Mouse (Mus musculus): ENCODE data around the gene Morn1. TPM values are rescaled to one million over a fixed set of nuclear protein-coding genes. Genes with fewer than 3 reads are reported as not detected.

The Morn1 gene
- total and polyA plus RNA-seq, 2 experiments from 2014 or later, result 3.3 to 8.6 TPM

DNA sequence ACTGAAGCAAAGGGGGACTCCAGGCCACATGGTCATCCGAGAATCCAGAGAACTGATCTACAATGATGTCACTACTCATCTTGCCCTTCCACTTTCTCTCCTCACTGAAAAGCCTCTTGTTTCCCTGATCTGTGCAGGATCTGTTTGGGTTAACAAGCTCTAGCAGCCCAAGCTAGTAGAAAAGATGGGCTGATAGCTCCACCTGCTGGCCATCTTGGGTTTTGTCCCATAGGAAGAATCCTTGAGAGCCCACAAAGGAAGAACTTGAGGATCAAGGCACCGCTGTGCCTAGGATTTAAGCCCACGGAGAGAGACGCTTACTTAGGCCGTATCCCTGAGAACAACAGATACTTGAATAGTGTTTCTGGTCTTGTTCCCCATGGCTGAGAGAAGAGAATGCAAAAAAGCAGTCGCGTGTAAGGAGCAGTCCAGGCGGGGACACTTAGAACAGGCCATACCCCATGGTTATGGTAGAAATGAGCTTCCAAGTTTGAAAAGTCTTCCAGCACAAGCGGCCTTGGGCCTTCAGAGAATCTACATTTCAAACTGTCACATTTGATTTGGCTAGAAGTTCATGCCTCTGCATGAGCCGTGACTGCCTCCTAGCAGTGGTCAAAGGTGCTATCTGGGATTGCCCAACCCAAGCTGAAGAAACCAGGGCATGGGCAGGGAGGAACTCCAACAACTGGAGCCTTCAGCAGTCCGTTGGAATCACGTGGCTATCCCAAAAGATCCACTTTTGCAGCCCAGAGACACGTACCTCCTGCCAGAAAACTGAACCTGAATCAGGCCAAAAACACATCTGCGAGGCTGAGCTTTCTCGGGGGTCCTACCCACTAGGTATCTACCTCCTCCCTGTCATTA, 20.2 kb upstream of the Morn1 start:
- Histone ChIP-seq H3K4me2 (ENCODE audit: low read depth, low read length, poor library complexity, severe bottlenecking) (peak overlapping the region; percentile 59), H3K27me3 (ENCODE audit: insufficient read depth, low read length) (no peaks in the 10 kb centered on the region), H3K27ac (ENCODE audit: low read depth, low read length) (peak overlapping the region; percentile 62), H3K4me1 (ENCODE audit: insufficient read depth, low read length) (peaks cover 9% of the 10 kb centered on the region), H3K36me3 (ENCODE audit: insufficient read depth, low read length) (peaks cover 25% of the 10 kb centered on the region), H3K9me3 (ENCODE audit: low read length) (no peaks in the 10 kb centered on the region), H3K9ac (replicated peaks; ENCODE audit: low read length, poor library complexity, severe bottlenecking) (0 out of 2 replicates have a peak overlapping the region, but pooled peaks have one; percentile 13), H3K4me3 (ENCODE audit: low read depth, low read length) (peak overlapping the region; percentile 64)
- 2% methylated on average over 15 of the region's 15 CpGs for WGBS
- DNase-seq (ENCODE audit: low spot score), result peak; percentile 96
- ATAC-seq (ENCODE audit: low FRiP score), result peak; percentile 62
- TF ChIP-seq CTCF (IDR thresholded peaks at IDR 0.05), result peak; percentile 98

DNA sequence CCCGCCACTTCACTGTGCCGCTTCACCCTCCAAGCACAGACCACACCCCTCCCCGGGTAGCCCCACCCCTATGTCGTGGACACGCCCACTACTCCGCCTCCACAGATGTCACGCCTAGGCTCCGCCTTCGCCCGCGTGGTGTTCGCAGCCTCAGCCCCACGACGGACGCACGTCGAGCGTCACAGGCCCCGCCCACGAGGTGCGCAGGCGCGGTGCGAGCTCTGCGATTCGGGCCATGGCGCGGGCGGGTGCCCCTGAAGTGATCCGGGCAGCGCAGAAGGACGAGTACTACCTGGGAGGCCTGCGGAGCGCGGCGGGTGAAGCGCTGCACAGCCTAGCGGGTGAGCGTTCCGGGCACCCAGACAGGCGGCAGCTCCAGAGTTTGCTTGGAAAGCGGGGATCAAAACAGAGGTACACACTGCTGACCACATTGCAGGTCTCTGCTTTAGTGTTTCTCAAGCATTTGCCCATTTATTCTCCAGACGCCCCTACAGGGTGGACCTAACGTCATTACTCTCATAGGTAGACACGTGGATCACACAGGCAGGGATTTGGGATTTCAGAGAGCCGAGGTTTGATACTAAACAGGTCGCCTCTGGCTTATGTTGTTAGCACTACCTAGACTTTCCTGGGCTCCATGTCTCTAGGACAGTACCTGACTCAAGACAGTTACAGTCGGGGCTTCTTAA, 19.4 kb upstream of the Morn1 start, which contains the start of gene Pex10:
Gene Pex10 (plus strand): TSS at position 183 of the 689 bp plus-strand sequence.
- peak; percentile 92 for ATAC-seq (ENCODE audit: low FRiP score)
- under 1% methylated on average over 43 of the region's 48 CpGs for WGBS
- Histone ChIP-seq H3K9ac (replicated peaks; ENCODE audit: low read length, poor library complexity, severe bottlenecking) (peak within 1 kb of the TSS; percentile 67), H3K4me3 (ENCODE audit: low read depth, low read length) (peak within 1 kb of the TSS; percentile 64), H3K4me2 (ENCODE audit: low read depth, low read length, poor library complexity, severe bottlenecking) (peak within 1 kb of the TSS; percentile 59), H3K4me1 (ENCODE audit: insufficient read depth, low read length) (peaks cover 9% of the 10 kb centered on the region), H3K9me3 (ENCODE audit: low read length) (no peaks in the 10 kb centered on the region), H3K36me3 (ENCODE audit: insufficient read depth, low read length) (peaks cover 32% of the 10 kb centered on the region), H3K27ac (ENCODE audit: low read depth, low read length) (peak within 1 kb of the TSS; percentile 62), H3K27me3 (ENCODE audit: insufficient read depth, low read length) (no peaks in the 10 kb centered on the region)
- TF ChIP-seq CTCF (IDR thresholded peaks at IDR 0.05), result no peak
- peak; percentile 97 for DNase-seq (ENCODE audit: low spot score)

DNA sequence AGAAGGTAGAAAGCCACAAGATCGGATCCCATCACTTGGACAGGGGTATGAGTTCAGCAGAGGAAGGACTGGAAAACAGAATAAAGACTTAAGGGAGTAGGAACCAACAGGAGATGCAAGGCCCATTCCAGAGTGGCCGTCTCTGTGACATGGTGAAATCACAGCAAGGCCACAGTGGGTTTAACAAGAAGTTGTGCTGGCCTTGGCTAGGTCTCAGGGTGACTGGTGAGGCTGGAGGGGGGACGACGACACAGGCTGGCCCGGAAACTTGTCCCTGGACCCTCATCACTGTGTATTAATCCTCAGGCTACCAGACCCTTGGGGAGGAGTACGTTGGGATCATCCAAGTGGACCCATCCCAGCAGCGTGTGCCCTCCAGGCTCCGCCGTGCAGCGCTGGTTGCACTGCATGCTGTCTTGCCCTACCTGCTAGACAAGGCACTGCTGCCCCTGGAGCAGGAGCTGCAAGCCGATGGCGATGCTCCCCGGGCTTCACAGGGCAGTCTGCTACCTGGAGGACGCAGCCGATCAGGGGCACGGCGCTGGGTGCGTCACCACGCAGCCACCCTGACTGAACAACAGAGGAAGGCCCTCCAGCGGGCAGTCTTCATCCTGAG, 17.9 kb upstream of the Morn1 start:
- no peak overlapping the region for H3K9ac ChIP-seq (replicated peaks; ENCODE audit: low read length, poor library complexity, severe bottlenecking)
- H3K27ac ChIP-seq (ENCODE audit: low read depth, low read length), result no peak overlapping the region
- no peak for TF ChIP-seq CTCF (IDR thresholded peaks at IDR 0.05)
- WGBS, result 91% methylated on average over 20 of the region's 20 CpGs
- DNase-seq (ENCODE audit: low spot score) (no peak), ATAC-seq (ENCODE audit: low FRiP score) (no peak)
- H3K27me3 ChIP-seq (ENCODE audit: insufficient read depth, low read length), result no peaks in the 10 kb centered on the region
- H3K4me2 ChIP-seq (ENCODE audit: low read depth, low read length, poor library complexity, severe bottlenecking), result no peak overlapping the region
- no peak overlapping the region for H3K4me3 ChIP-seq (ENCODE audit: low read depth, low read length)
- no peaks in the 10 kb centered on the region for H3K9me3 ChIP-seq (ENCODE audit: low read length)
- peaks cover 9% of the 10 kb centered on the region for H3K4me1 ChIP-seq (ENCODE audit: insufficient read depth, low read length)
- H3K36me3 ChIP-seq (ENCODE audit: insufficient read depth, low read length), result peaks cover 41% of the 10 kb centered on the region

DNA sequence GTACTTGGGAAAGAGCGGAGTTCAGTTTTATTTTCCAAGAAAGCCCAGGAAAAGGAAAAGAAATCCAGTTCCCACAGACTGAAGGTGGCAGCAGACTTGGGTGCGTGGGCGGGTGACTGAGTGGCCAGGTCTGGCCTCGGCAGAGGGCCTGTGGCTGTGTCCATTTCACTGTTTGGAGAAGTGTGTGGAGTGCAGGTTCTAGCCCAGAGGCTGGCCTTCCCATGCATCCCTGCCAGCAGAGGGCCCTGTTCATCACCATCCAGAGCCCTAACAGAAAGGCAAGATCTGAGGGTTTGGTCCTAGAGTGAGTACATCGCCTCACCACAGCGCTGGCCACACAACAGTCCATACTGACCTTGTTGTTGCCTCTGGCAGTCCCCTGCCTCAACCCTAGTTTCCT, 17.2 kb upstream of the Morn1 start:
- H3K36me3 ChIP-seq (ENCODE audit: insufficient read depth, low read length), result peaks cover 46% of the 10 kb centered on the region
- H3K4me2 ChIP-seq (ENCODE audit: low read depth, low read length, poor library complexity, severe bottlenecking), result no peak overlapping the region
- H3K4me1 ChIP-seq (ENCODE audit: insufficient read depth, low read length), result peaks cover 9% of the 10 kb centered on the region
- WGBS, result 85% methylated on average over 6 of the region's 6 CpGs
- no peaks in the 10 kb centered on the region for H3K27me3 ChIP-seq (ENCODE audit: insufficient read depth, low read length)
- no peaks in the 10 kb centered on the region for H3K9me3 ChIP-seq (ENCODE audit: low read length)
- DNase-seq (ENCODE audit: low spot score), result no peak
- TF ChIP-seq CTCF (IDR thresholded peaks at IDR 0.05), result peak; percentile 55
- H3K4me3 ChIP-seq (ENCODE audit: low read depth, low read length), result no peak overlapping the region
- no peak for ATAC-seq (ENCODE audit: low FRiP score)
- H3K9ac ChIP-seq (replicated peaks; ENCODE audit: low read length, poor library complexity, severe bottlenecking), result no peak overlapping the region
- no peak overlapping the region for H3K27ac ChIP-seq (ENCODE audit: low read depth, low read length)

DNA sequence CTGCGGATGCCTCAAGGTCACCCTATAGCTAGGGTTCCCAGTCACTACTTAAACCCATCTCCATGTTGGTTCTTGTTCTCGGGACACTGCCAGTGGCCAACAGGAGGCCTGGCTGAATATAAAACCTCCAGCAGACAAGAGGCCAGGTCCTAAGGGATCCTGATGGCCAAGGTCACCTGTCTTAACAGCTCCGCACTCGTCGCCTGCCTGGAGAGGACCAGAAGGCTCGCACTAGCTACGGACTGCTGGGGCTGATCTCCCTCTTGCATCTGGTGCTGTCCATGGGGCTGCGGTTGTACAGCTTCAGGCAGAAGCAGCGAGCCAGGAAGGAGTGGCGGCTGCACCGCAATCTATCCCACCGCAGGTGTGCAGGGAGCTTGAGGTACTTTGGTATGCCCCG, 16.2 kb upstream of the Morn1 start:
- Histone ChIP-seq H3K36me3 (ENCODE audit: insufficient read depth, low read length) (peaks cover 55% of the 10 kb centered on the region), H3K4me2 (ENCODE audit: low read depth, low read length, poor library complexity, severe bottlenecking) (no peak overlapping the region), H3K27me3 (ENCODE audit: insufficient read depth, low read length) (no peaks in the 10 kb centered on the region), H3K27ac (ENCODE audit: low read depth, low read length) (no peak overlapping the region), H3K9ac (replicated peaks; ENCODE audit: low read length, poor library complexity, severe bottlenecking) (no peak overlapping the region), H3K9me3 (ENCODE audit: low read length) (no peaks in the 10 kb centered on the region), H3K4me3 (ENCODE audit: low read depth, low read length) (no peak overlapping the region), H3K4me1 (ENCODE audit: insufficient read depth, low read length) (peaks cover 9% of the 10 kb centered on the region)
- ATAC-seq (ENCODE audit: low FRiP score), result no peak
- no peak for DNase-seq (ENCODE audit: low spot score)
- 95% methylated on average over 13 of the region's 13 CpGs for WGBS
- no peak for TF ChIP-seq CTCF (IDR thresholded peaks at IDR 0.05)
